Mouse (Mus musculus) kidney, postnatal 14 days (tissue): ENCODE data around the gene Tmem222.
A peak's percentile ranks its signal among the peaks of the same experiment; 100 is the strongest.

Experiments
- DNase-seq: peaks from one replicate; pipeline ENCODE4 v3.0.0; 2022; ENCODE audit warnings: mixed read lengths

Tmem222 gene

GRCm38 (mm10) chr4:133282656-133283055 lies 5.1 kb upstream of the Tmem222 start:
- no peak for DNase-seq

DNA sequence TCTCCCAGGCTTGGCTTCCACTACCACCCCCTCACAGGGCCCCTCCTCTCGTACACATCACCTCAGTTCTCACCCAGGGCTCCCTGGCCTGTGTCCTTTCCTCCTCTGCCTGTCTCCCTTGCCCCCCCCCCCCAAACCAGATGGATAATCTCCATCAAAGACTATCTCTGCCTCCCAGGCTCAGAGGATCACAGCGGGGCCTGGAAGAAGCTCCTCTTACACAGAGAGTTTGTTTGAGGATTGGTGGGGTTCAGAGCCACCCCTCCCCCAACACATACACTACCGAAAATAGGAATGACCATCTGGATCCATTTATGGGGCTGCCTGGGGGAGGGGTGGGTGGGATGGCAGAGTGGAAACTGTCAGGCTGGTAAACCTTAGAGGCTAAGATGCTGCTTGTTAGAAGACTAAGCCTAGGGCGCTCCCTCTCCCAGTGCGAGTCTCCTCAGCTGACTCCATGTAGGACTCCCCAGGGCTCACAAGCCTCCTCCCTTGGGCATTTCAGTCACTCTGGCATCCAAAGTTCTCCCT lies 4.4 kb upstream of the Tmem222 start:
- DNase-seq = no peak

DNA sequence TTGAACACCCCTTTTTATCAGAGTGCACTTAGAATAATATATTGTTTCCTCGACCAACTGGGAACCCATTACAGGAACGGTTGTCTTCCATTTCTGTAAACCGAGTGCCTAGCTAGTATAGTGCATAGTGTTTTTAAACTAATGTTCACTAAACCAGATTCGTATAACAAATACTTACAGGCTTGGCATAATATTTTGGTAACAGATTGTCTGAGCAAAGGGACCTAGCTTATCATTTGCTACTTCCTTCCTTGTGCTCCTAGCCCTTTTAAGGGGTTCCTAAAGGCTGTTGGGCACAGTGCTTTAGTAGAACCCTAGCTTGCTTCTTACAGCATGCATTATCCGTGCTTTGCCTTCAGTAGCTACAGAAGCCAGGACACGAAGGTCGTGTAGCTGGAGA lies 3.9 kb upstream of the Tmem222 start:
- DNase-seq = no peak

- no peak for DNase-seq
Observed at GRCm38 (mm10) chr4:133278482-133278881, 890 bp upstream of the Tmem222 start.

- DNase-seq = no peak
Observed at GRCm38 (mm10) chr4:133278067-133278466, 475 bp upstream of the Tmem222 start.

GRCm38 (mm10) chr4:133270929-133271328 lies 6.7 kb downstream of the Tmem222 start:
- DNase-seq = no peak

DNA sequence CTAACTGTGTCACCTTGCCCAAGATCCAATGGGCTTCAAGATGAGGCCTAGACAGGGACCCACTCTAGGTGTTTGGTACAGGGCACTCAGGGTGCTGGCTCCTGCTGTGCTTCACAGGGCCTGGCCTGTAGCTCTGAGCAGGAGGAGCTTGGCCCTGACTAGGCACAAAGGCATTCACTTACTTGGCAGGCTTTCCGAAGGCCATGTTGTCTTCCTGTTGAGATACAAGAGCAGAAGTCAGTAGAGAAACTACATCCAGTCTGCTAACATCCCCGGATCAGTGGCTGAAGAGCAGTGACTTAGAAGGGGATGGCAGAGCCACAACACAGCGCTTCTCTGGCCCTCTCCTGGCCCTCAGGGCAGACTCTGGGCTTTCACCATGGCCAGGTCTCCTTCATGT lies 8.0 kb downstream of the Tmem222 start:
- DNase-seq = no peak

GRCm38 (mm10) chr4:133268931-133269330 lies 8.7 kb downstream of the Tmem222 start:
- no peak for DNase-seq

DNA sequence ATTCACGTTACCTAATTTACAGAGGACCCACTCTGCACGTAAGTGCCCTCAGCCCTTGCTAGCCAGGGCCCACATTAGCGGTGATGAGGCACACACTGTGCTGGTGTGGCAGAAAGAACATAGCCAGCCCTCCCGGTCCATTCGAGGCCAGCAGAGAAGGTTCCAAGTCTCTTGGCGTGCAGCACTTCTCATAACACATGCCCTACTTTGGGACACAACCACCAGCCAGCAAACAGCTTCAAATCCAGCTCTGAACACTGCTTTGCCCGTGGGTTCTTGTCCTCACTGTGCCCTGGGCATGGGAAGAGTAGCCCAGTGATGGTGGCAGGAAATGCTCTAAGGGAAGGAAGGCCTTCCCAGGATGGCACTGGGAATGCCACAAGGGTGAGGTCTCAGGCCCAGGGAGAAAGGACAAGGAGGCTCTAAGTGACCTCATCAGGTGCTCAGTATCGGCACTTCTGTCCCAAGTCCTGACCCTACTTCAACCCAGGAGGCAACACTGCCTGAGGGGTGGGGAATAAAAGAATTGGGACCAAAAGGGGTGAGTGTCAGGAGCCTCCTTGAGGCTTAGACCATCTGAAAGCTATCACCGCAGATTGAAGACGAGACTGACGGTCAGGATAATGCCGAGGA lies 11.2 kb downstream of the Tmem222 start:
- no peak for DNase-seq

DNA sequence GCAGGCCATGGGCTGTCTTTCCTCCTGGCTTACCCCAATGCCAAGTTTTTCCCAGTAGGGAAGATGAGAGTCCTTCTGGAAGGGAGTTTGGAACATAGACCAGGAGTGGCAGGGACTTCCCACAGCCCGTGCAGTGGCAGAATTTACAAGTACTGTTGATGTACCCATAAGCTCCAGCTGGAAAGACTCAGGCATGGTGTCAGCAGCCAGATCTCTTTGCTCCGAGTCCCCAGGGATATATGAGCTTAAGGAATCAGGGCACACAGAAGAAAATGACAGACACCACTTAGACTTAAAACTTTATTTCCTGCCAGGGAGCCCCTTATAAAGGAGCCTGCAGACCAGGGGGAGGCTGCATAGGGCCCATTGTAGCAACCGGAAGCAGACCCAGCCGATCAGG lies 11.8 kb downstream of the Tmem222 start:
- peak; percentile 53 for DNase-seq

DNA sequence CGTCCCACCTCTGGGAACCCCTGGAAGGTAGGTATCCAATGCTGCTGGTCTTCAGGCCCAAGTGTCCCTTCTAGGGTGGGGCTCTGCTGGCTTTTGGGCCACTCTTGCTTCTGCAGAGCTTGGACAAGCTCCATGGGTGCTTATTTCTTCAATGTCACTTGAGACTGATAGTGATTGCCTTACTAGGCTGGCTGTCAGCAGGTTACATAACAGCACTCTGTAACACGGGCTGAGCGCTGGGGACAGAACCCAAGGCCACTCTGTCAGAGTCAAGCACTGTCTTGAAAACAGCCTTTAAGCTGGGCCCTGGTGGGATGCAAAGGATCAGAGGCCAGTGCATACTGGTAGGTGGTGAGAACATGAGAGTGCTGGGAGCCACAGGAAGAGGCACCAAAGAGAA lies 12.3 kb downstream of the Tmem222 start:
- DNase-seq = no peak

GRCm38 (mm10) chr4:133264559-133264958 lies 13.0 kb downstream of the Tmem222 start:
- no peak for DNase-seq

- DNase-seq = no peak
Observed at GRCm38 (mm10) chr4:133263756-133264155, 13.8 kb downstream of the Tmem222 start.

- no peak for DNase-seq
Observed at GRCm38 (mm10) chr4:133262882-133263281, 14.7 kb downstream of the Tmem222 start, which contains the start of gene Sytl1. TSS of gene Sytl1 (minus strand) at chr4:133263113.

DNA sequence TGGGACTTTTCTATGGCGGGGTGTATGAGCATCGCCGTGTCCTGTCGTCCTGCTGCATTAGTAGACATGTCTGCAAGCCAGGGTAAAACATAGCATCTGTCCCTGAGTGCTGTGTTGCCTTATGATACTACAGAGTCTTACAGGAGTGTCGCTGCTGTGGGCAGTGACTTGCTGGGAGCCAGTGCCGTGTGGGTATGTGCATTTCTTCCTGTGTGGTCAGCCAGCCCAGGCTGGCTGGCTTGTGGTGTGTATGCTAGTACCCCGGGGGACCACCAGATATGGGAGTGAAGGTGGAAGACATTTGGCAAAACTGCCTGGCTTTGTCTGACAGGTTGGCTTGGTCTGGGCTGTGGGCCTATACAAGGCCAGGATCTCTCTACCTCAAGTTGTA lies 15.2 kb downstream of the Tmem222 start:
- DNase-seq = no peak

- DNase-seq = no peak
Observed at GRCm38 (mm10) chr4:133261641-133262374, 15.8 kb downstream of the Tmem222 start.

GRCm38 (mm10) chr4:133257798-133258408 lies 19.7 kb downstream of the Tmem222 start:
- DNase-seq = no peak

- DNase-seq = peak; percentile 54
Observed at GRCm38 (mm10) chr4:133257230-133257629, 20.4 kb downstream of the Tmem222 start.

- no peak for DNase-seq
Observed at GRCm38 (mm10) chr4:133256820-133257219, 20.8 kb downstream of the Tmem222 start.

GRCm38 (mm10) chr4:133255392-133255791 lies 22.2 kb downstream of the Tmem222 start:
- DNase-seq = no peak

DNA sequence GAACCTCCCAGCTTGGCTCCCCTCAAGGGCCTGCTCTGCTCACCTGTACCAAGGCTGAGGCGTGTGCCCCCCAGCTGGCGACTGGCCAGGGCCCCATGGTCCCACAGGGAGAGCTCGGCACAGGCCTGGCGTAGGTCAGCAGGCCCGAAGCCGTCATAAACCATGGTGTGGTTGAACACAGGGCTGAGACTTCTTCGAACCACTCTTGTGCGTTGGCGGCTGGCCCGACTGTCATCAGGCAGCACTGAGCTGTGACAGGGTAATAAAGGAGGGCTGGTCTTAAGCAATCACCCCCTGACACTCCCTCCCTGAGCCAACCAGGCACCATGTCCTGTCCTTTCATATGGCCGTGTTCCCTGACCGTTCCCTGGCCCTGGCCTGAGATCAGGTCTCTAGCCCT lies 24.2 kb downstream of the Tmem222 start:
- no peak for DNase-seq

DNA sequence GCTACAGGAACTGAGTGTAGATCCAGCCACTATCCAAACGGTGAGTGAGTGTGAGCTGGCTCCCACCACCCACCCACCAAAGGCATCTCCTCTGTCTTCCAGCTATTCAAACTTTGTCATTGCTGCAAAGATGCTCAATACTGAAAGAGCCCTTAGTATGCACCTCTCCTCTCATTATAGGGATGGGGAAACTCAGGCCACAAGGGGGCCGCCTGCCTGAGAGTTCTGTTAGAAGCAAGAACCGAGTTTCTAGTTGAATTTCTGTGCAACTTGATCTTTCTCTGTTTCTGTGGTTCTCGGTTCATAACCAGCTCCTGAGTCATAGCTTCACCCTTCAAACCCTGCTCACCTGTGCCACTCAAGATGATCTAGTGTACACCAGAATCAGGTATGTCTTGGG lies 25.5 kb downstream of the Tmem222 start:
- no peak for DNase-seq

DNA sequence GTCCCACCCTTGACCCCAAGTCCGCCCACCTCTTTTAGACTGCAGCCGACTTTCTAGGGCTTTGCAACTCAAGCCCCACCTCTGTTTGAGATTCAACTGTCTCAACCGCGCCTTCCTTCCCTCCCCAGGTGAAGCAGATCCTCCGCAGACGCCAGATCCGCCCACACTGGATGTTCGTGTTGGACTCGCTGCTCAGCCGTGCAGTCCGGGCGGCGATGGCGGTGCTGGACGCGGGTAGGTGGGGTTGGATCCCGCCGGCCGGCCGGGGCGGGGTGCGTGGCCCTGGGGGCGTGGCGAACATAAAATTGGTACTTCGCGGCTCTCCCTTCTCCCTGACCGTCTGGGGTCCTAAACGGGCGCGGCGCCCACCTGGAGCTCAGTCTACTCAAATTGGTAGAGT lies 26.4 kb downstream of the Tmem222 start:
- peak; percentile 44 for DNase-seq

GRCm38 (mm10) chr4:133250609-133251008 lies 27.0 kb downstream of the Tmem222 start:
- DNase-seq = peak; percentile 86
